Mouse (Mus musculus): Measurements from ENCODE around the gene Asah2. TPM values are rescaled to one million over a fixed set of nuclear protein-coding genes. Genes with fewer than 3 reads are reported as not detected.
"Not testable (repeated sequence)": the region's sequence is repeated elsewhere in the genome, so short reads cannot be mapped to it uniquely, and the experiment has no call there.

Gene Asah2
- total RNA-seq, 2 experiments from 2014 or later, result 16.7 to 19.2 TPM

- intact Hi-C loops (cut with DNase I), result no loop called here
- no peak for DNase-seq
These were observed 3.8 kb downstream of the Asah2 start for GRCm38 (mm10) chr19:32104217-32104616.

DNA sequence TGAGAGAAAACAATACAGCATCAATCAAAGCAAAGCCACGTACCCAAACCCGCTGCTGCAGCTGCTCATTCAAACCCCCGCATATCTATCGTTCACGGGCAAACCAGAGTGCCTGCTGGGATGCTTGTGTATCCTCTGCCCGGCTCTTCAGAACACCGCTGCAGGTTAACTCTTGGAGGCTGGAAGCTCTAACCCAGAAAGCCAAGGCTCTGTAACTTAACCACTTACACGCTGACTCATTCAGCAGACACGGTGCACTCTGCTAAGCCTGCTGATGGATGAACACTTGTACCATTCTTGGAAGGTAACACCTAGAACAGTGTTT, 5.1 kb downstream of the Asah2 start:
- intact Hi-C loops (cut with DNase I), result no loop called here
- DNase-seq, result no peak

DNA sequence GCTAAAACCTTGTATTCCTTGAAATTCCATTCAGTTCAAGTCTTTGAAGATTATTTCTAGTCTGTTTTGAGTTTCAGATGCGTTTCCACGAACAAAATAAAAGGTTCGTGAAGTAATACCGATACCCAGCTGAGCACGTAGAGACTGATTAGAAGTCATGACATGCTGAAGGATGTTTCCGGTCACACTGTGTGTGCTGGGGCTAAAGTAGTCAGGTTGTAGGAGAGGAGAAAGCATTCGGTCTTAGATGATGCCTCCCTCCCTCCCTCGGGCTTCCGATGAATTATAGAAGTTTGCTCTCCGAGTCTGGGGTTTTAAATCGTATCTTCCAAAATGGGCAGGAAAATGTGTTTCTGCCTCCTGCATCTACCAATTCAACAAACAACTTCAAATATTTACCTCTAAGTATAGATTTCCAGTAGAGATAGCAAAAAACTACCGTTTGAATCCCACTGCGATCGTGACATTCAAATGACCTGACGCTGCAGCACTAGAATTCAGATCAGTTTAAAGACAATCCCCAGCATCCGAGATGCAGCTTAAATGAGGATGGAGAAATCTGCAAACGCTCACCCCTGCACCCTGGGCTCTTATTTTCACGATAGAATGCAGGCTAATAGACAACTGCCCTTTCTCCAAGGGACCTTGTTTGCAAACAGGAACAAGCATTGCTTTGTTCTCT, 5.6 kb downstream of the Asah2 start:
- no peak for DNase-seq
- intact Hi-C loops (cut with DNase I), result no loop called here

GRCm38 (mm10) chr19:32098582-32098981, 9.4 kb downstream of the Asah2 start:
- no peak for DNase-seq
- intact Hi-C loops (cut with DNase I), result loop anchor here (5.0 kb wide), 2 partner anchors 66 to 126 kb away; no protein-coding TSS in a partner anchor

DNA sequence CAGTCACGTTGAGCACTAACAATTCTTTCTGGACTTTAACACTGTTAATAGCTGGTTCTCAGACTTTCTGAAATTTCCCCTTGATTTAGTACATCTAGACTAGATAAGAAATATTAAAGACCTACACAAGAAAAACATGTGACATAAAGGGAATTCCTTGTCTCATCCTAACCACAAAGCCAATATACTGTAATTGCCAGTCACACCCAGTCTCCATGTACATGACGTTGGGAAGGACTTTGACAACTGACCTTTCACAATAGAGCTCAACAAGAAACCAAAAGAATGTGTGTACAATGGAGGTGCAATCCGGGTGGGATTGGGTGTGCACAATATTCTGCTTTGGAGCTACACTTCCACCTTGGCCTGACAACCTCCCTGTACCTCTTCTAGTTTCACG, 15.7 kb downstream of the Asah2 start:
- intact Hi-C loops (cut with DNase I), result no loop called here
- DNase-seq, result no peak

- intact Hi-C loops (cut with DNase I), result no loop called here
- DNase-seq, result no peak
These were observed 17.2 kb downstream of the Asah2 start for GRCm38 (mm10) chr19:32090804-32091203.

DNA sequence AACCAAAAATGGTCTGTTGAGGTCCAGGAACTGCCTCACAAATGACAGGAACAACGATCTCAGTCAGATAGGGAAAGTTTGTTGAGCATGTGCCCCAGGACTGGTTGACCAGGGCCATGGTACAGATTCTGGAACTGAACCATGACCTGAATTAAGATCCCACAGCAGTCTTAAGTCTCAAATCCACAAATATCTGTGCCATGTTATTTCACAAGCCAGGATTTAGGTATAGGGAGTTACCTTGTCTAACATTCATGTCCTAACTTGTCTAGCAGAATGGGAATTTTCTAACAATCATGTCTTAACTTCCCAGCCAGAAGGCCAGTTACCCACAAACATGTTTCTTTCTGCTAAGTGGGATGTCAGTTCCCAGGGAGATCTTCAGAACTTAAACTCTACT, 19.4 kb downstream of the Asah2 start:
- intact Hi-C loops (cut with DNase I), result no loop called here
- DNase-seq, result no peak

- intact Hi-C loops (cut with DNase I), result no loop called here
- DNase-seq, result no peak
These were observed 20.1 kb downstream of the Asah2 start for GRCm38 (mm10) chr19:32087736-32088470.

- DNase-seq, result not testable (repeated sequence)
These were observed 23.2 kb downstream of the Asah2 start for GRCm38 (mm10) chr19:32084813-32085212.

GRCm38 (mm10) chr19:32070340-32070739, 37.7 kb downstream of the Asah2 start:
- DNase-seq, result no peak
- intact Hi-C loops (cut with DNase I), result no loop called here

More at GRCm38 (mm10) chr19:32084813-32085212, 23.2 kb downstream of the Asah2 start:
- intact Hi-C loops (cut with DNase I), result not testable (repeated sequence)

DNA sequence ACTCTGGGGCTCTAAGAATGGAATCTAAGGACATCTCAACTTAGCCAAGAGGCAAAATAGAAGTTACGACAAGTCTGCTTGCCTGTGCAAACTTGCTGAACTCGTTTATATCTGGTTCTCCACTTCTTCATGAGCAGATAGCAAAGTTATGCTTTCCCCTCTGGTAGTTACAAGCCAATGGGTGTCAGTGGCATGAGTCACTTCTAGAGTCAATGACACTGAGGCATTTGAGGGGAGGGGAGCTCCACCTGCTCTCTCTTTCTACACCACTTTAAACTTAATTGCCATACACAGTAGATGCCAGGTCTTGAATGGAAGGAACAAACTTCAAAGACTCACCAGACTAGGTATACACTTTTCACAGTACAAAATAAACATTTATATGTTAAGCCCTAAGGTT, 38.4 kb downstream of the Asah2 start:
- DNase-seq, result no peak
- intact Hi-C loops (cut with DNase I), result no loop called here

GRCm38 (mm10) chr19:32067669-32068068, 40.3 kb downstream of the Asah2 start:
- DNase-seq, result no peak
- intact Hi-C loops (cut with DNase I), result no loop called here

- intact Hi-C loops (cut with DNase I), result no loop called here
- no peak for DNase-seq
These were observed 46.7 kb downstream of the Asah2 start for GRCm38 (mm10) chr19:32061294-32061693.

GRCm38 (mm10) chr19:32056252-32056651, 51.8 kb downstream of the Asah2 start:
- no peak for DNase-seq
- intact Hi-C loops (cut with DNase I), result no loop called here

DNA sequence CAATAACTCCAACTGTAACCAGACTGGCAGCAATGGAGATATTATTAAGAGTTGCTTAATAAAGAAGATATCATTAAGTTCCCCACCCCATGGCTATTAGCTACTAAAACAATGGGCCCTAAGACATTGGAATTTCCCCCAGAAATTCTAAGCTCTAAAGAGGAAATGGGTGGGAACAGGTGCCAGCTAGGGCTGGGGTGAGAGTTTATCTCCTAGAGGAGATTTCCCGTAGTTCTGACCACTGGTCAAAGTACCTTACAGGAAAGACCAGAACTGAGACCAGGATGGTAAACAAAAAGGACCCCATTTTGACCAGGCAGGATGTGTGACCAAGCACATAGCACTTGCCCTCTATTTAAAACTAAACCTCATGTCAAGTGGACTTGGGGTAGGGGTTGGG, 52.3 kb downstream of the Asah2 start:
- intact Hi-C loops (cut with DNase I), result no loop called here
- DNase-seq, result peak in 1 of 2 experiments; percentile 7

DNA sequence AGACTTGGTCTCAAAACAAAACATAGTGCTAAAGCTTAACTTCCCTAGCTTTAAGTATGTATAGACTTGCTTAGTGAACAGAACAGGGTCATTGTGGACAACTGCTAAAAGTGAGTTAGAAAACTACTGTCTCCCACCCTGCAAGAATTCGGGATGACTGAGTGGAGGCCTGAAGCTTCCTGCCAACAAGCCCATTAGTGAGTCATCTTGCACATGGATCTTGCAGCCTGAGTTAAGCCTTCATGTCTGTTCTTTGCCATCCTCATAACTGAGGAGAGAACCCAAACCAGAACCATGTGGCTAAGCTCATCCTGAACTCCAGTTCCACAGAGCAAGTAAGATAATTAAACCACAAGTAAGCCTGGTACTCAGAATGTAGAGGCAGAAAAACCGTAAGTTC, 56.8 kb downstream of the Asah2 start:
- intact Hi-C loops (cut with DNase I), result no loop called here
- DNase-seq, result no peak

DNA sequence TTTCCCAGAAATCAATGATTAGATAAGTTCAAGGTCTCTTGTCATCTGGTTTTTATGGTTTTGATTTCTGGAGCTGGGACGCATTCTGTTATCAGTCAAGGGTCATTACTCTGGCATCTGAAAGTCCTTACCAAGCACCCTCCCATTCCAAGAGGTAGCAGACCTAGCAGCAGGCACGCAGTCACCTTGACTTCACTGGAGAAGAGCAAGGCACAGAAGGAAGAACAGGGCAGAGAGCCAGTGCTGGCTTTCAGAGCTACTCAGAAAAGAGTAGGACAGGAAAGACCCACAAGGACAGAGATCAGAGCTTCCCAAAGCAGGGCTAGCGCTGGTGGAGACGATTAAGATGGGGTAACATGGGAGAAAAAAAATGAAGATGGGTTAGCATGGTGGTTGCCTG, 75.1 kb downstream of the Asah2 start:
- intact Hi-C loops (cut with DNase I), result loop anchor here (5.0 kb wide), 1 partner anchor 64 kb away; no protein-coding TSS in a partner anchor
- no peak for DNase-seq

GRCm38 (mm10) chr19:32030430-32030829, 77.6 kb downstream of the Asah2 start:
- DNase-seq, result peak; percentile 52 to 76
- intact Hi-C loops (cut with DNase I), result loop anchor here (5.0 kb wide), 1 partner anchor 67 kb away; no protein-coding TSS in a partner anchor

DNA sequence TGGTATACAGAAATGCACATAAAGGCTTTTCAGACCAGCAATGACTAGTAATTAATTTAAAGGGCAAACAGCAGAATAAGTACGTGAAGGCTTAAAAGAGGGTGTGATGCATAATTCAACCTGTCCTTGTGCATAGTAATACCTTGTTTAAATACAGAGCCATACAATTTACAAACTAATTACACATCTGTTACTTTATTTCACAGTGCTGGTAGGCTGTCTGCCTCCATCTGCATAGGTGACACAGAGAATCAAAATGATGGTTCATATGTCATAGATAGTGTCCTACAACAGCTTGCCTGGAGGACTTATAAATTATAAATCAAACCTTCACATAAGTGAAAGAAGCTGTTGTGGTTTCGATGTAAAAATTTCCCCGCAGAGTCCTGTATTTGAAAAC, 82.6 kb downstream of the Asah2 start:
- no peak for DNase-seq
- intact Hi-C loops (cut with DNase I), result loop anchor here (5.0 kb wide), 1 partner anchor 53 kb away; no protein-coding TSS in a partner anchor

DNA sequence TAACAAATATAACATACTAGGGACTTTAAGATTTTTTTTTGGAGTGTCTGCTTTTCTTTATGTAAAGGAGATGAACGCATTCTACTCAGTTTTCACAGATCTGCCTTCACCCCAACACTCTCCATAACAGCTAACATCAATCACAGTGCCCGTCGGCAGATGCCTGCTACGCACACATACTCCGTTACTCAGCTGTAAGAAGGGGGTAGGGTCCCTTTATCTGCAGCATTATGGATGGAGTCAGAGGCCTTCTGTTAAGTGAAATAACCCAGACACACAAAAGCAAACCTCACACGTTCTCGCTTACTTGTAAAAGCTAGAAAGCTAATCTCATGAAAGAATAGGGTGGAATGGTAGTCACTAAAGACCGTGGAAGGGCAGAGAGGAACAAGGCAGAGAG, 88.3 kb downstream of the Asah2 start:
- no peak for DNase-seq
- intact Hi-C loops (cut with DNase I), result no loop called here

DNA sequence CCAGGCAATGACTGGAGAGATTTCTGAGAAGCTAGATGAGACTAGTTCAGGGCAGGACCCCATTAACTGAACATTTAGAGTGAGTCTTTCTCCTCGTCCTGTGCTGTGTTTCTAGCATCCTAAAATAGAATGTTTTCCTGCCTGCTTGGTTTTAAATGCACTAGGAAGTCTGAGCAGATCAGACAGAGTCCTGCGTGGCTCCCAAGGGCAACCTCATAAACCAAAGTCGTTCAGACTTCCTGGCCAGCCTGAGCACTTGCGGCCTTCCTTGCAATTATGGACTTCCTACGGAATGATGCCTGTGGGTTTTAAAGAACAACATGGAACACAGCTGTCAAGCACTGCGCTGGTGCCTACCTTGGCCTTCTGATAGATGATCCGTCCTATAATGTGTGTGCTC, 89.4 kb downstream of the Asah2 start:
- DNase-seq, result peak; percentile 7 to 23
- intact Hi-C loops (cut with DNase I), result no loop called here

- DNase-seq, result no peak
These were observed 90.0 kb downstream of the Asah2 start for GRCm38 (mm10) chr19:32018053-32018452.

More at GRCm38 (mm10) chr19:32018053-32018452, 90.0 kb downstream of the Asah2 start:
- intact Hi-C loops (cut with DNase I), result no loop called here
